Mouse (Mus musculus): ENCODE measurements at regions not wholly inside any gene's neighbourhood (a gene's known extent, or its start where the extent isn't known, plus 50 kb on each side); places are given as distances from the start of the nearest gene placed in this dataset.

GRCm38 (mm10) chr9:47276303-47277005 lies 253.5 kb upstream of the Cadm1 start:
- Histone ChIP-seq H3K9me3 (ENCODE audit: control insufficient read depth, low read length) (no peaks in the 10 kb centered on the region), H3K9ac (ENCODE audit: low read length) (no peak overlapping the region), H3K4me3 (ENCODE audit: control insufficient read depth in 1 of 2, insufficient read depth in 1 of 2, low read depth in 1 of 2, low read length in 2 of 2) (no peak overlapping the region), H3K4me1 (ENCODE audit: control insufficient read depth in 2 of 2, insufficient read depth in 2 of 2, low read length in 2 of 2) (peaks cover 2 to 11% of the 10 kb centered on the region in 2 experiments; a peak in 2 of 4 replicates), H3K27ac (replicated peaks in 1 of 2; ENCODE audit: control insufficient read depth in 1 of 2, insufficient read depth in 1 of 2, low read depth in 2 of 2, low read length in 2 of 2) (peak overlapping the region in 1 of 2 experiments; percentile 41; a peak in 1 of 4 replicates), H3K36me3 (ENCODE audit: control insufficient read depth, insufficient read depth, low read length) (no peaks in the 10 kb centered on the region), H3K27me3 (ENCODE audit: control insufficient read depth, insufficient read depth, low read length) (peaks cover 3% of the 10 kb centered on the region; the same call in 1 of the 2 replicates), H3K4me2 (ENCODE audit: low read length) (no peak overlapping the region)
- 25% methylated on average over 12 of the region's 12 CpGs for WGBS
- ATAC-seq (ENCODE audit: insufficient number of reproducible peaks, insufficient read depth, low FRiP score, low read depth) = peak; percentile 75; the same call in 1 of the 2 replicates

- Histone ChIP-seq H3K4me3 (ENCODE audit: control insufficient read depth in 1 of 2, insufficient read depth in 1 of 2, low read depth in 1 of 2, low read length in 2 of 2) (no peak overlapping the region), H3K27ac (replicated peaks in 1 of 2; ENCODE audit: control insufficient read depth in 1 of 2, insufficient read depth in 1 of 2, low read depth in 2 of 2, low read length in 2 of 2) (no peak overlapping the region)
- 58% methylated on average over 6 of the region's 6 CpGs for WGBS
Observed at GRCm38 (mm10) chr9:47279410-47279809, 250.6 kb upstream of the Cadm1 start.

GRCm38 (mm10) chr9:47280146-47280545 lies 249.8 kb upstream of the Cadm1 start:
- 57% methylated on average over 7 of the region's 7 CpGs for WGBS
- Histone ChIP-seq H3K4me1 (ENCODE audit: control insufficient read depth in 2 of 2, insufficient read depth in 2 of 2, low read length in 2 of 2) (peaks cover 2 to 11% of the 10 kb centered on the region in 2 experiments; a peak in 2 of 4 replicates), H3K9ac (ENCODE audit: low read length) (no peak overlapping the region), H3K4me2 (ENCODE audit: low read length) (no peak overlapping the region), H3K27me3 (ENCODE audit: control insufficient read depth, insufficient read depth, low read length) (peaks cover 3% of the 10 kb centered on the region; the same call in 1 of the 2 replicates), H3K27ac (replicated peaks in 1 of 2; ENCODE audit: control insufficient read depth in 1 of 2, insufficient read depth in 1 of 2, low read depth in 2 of 2, low read length in 2 of 2) (no peak overlapping the region), H3K4me3 (ENCODE audit: control insufficient read depth in 1 of 2, insufficient read depth in 1 of 2, low read depth in 1 of 2, low read length in 2 of 2) (no peak overlapping the region), H3K9me3 (ENCODE audit: control insufficient read depth, low read length) (no peaks in the 10 kb centered on the region), H3K36me3 (ENCODE audit: control insufficient read depth, insufficient read depth, low read length) (no peaks in the 10 kb centered on the region)
- no peak for ATAC-seq (ENCODE audit: insufficient number of reproducible peaks, insufficient read depth, low FRiP score, low read depth)

More at GRCm38 (mm10) chr9:47279410-47279809, 250.6 kb upstream of the Cadm1 start:
- ATAC-seq (ENCODE audit: insufficient number of reproducible peaks, insufficient read depth, low FRiP score, low read depth) = no peak
- H3K4me2 ChIP-seq (ENCODE audit: low read length) = no peak overlapping the region
- H3K9me3 ChIP-seq (ENCODE audit: control insufficient read depth, low read length) = no peaks in the 10 kb centered on the region
- peaks cover 3% of the 10 kb centered on the region; the same call in 1 of the 2 replicates for H3K27me3 ChIP-seq (ENCODE audit: control insufficient read depth, insufficient read depth, low read length)
- peaks cover 2 to 11% of the 10 kb centered on the region in 2 experiments; a peak in 2 of 4 replicates for H3K4me1 ChIP-seq (ENCODE audit: control insufficient read depth in 2 of 2, insufficient read depth in 2 of 2, low read length in 2 of 2)
- H3K36me3 ChIP-seq (ENCODE audit: control insufficient read depth, insufficient read depth, low read length) = no peaks in the 10 kb centered on the region
- no peak overlapping the region for H3K9ac ChIP-seq (ENCODE audit: low read length)

GRCm38 (mm10) chr9:47280598-47280997 lies 249.4 kb upstream of the Cadm1 start:
- Histone ChIP-seq H3K4me1 (ENCODE audit: control insufficient read depth in 2 of 2, insufficient read depth in 2 of 2, low read length in 2 of 2) (peaks cover 2 to 11% of the 10 kb centered on the region in 2 experiments; a peak in 2 of 4 replicates), H3K4me3 (ENCODE audit: control insufficient read depth in 1 of 2, insufficient read depth in 1 of 2, low read depth in 1 of 2, low read length in 2 of 2) (no peak overlapping the region), H3K27ac (replicated peaks in 1 of 2; ENCODE audit: control insufficient read depth in 1 of 2, insufficient read depth in 1 of 2, low read depth in 2 of 2, low read length in 2 of 2) (no peak overlapping the region), H3K4me2 (ENCODE audit: low read length) (no peak overlapping the region), H3K27me3 (ENCODE audit: control insufficient read depth, insufficient read depth, low read length) (peaks cover 3% of the 10 kb centered on the region; the same call in 1 of the 2 replicates), H3K36me3 (ENCODE audit: control insufficient read depth, insufficient read depth, low read length) (no peaks in the 10 kb centered on the region), H3K9me3 (ENCODE audit: control insufficient read depth, low read length) (no peaks in the 10 kb centered on the region), H3K9ac (ENCODE audit: low read length) (no peak overlapping the region)
- 59% methylated on average over 8 of the region's 8 CpGs for WGBS
- no peak for ATAC-seq (ENCODE audit: insufficient number of reproducible peaks, insufficient read depth, low FRiP score, low read depth)

GRCm38 (mm10) chr9:47283746-47284455 lies 246.1 kb upstream of the Cadm1 start:
- WGBS = 65% methylated on average over 4 of the region's 4 CpGs
- ATAC-seq (ENCODE audit: insufficient number of reproducible peaks, insufficient read depth, low FRiP score, low read depth) = no peak
- Histone ChIP-seq H3K4me1 (ENCODE audit: control insufficient read depth in 2 of 2, insufficient read depth in 2 of 2, low read length in 2 of 2) (peaks cover 0 to 7% of the 10 kb centered on the region in 2 experiments; a peak in 2 of 4 replicates), H3K4me3 (ENCODE audit: control insufficient read depth in 1 of 2, insufficient read depth in 1 of 2, low read depth in 1 of 2, low read length in 2 of 2) (no peak overlapping the region), H3K27me3 (ENCODE audit: control insufficient read depth, insufficient read depth, low read length) (no peaks in the 10 kb centered on the region), H3K9me3 (ENCODE audit: control insufficient read depth, low read length) (no peaks in the 10 kb centered on the region), H3K36me3 (ENCODE audit: control insufficient read depth, insufficient read depth, low read length) (no peaks in the 10 kb centered on the region), H3K4me2 (ENCODE audit: low read length) (no peak overlapping the region), H3K27ac (replicated peaks in 1 of 2; ENCODE audit: control insufficient read depth in 1 of 2, insufficient read depth in 1 of 2, low read depth in 2 of 2, low read length in 2 of 2) (no peak overlapping the region), H3K9ac (ENCODE audit: low read length) (no peak overlapping the region)

GRCm38 (mm10) chr9:47286930-47287722 lies 242.8 kb upstream of the Cadm1 start:
- WGBS = 71% methylated on average over 9 of the region's 9 CpGs
- no peak overlapping the region for H3K9ac ChIP-seq (ENCODE audit: low read length)
- ATAC-seq (ENCODE audit: insufficient number of reproducible peaks, insufficient read depth, low FRiP score, low read depth) = no peak

GRCm38 (mm10) chr9:47288587-47289199 lies 241.3 kb upstream of the Cadm1 start:
- no peaks in the 10 kb centered on the region for H3K27me3 ChIP-seq (ENCODE audit: control insufficient read depth, insufficient read depth, low read length)
- H3K9ac ChIP-seq (ENCODE audit: low read length) = no peak overlapping the region
- no peak overlapping the region for H3K27ac ChIP-seq (replicated peaks in 1 of 2; ENCODE audit: control insufficient read depth in 1 of 2, insufficient read depth in 1 of 2, low read depth in 2 of 2, low read length in 2 of 2)
- no peak overlapping the region for H3K4me2 ChIP-seq (ENCODE audit: low read length)
- H3K36me3 ChIP-seq (ENCODE audit: control insufficient read depth, insufficient read depth, low read length) = no peaks in the 10 kb centered on the region
- WGBS = 50% methylated on average over 7 of the region's 7 CpGs
- ATAC-seq (ENCODE audit: insufficient number of reproducible peaks, insufficient read depth, low FRiP score, low read depth) = no peak
- no peaks in the 10 kb centered on the region for H3K4me1 ChIP-seq (ENCODE audit: control insufficient read depth in 2 of 2, insufficient read depth in 2 of 2, low read length in 2 of 2)
- no peaks in the 10 kb centered on the region for H3K9me3 ChIP-seq (ENCODE audit: control insufficient read depth, low read length)
- H3K4me3 ChIP-seq (ENCODE audit: control insufficient read depth in 1 of 2, insufficient read depth in 1 of 2, low read depth in 1 of 2, low read length in 2 of 2) = no peak overlapping the region

More at GRCm38 (mm10) chr9:47286930-47287722, 242.8 kb upstream of the Cadm1 start:
- Histone ChIP-seq H3K4me2 (ENCODE audit: low read length) (no peak overlapping the region), H3K4me1 (ENCODE audit: control insufficient read depth in 2 of 2, insufficient read depth in 2 of 2, low read length in 2 of 2) (no peaks in the 10 kb centered on the region), H3K9me3 (ENCODE audit: control insufficient read depth, low read length) (no peaks in the 10 kb centered on the region), H3K27ac (replicated peaks in 1 of 2; ENCODE audit: control insufficient read depth in 1 of 2, insufficient read depth in 1 of 2, low read depth in 2 of 2, low read length in 2 of 2) (no peak overlapping the region), H3K4me3 (ENCODE audit: control insufficient read depth in 1 of 2, insufficient read depth in 1 of 2, low read depth in 1 of 2, low read length in 2 of 2) (no peak overlapping the region), H3K36me3 (ENCODE audit: control insufficient read depth, insufficient read depth, low read length) (no peaks in the 10 kb centered on the region), H3K27me3 (ENCODE audit: control insufficient read depth, insufficient read depth, low read length) (no peaks in the 10 kb centered on the region)
